Mouse (Mus musculus) thymus, adult 2 months (tissue): ENCODE measurements around the gene Gm906.
"Not testable (repeated sequence)": the region's sequence is repeated elsewhere in the genome, so short reads cannot be mapped to it uniquely, and the experiment has no call there.

Experiments
- CTCF ChIP-seq: fragments of 200-500 bp; IDR thresholded peaks from 2 replicates; pipeline ENCODE4 v1.5.1; 2012; ENCODE audit warnings: mild to moderate bottlenecking, control low read depth, low read length, moderate library complexity, borderline replicate concordance; ENCODE audit not compliant: control insufficient read depth, poor library complexity, insufficient read depth; ENCODE audit errors: extremely low read depth
- POLR2A ChIP-seq: fragments of 200-500 bp; IDR thresholded peaks from 2 replicates; pipeline ENCODE4 v1.6.1; 2012; ENCODE audit warnings: mild to moderate bottlenecking, low read length, control low read depth, moderate library complexity; ENCODE audit not compliant: control insufficient read depth, poor library complexity, insufficient read depth; ENCODE audit errors: extremely low read depth

- TF ChIP-seq CTCF, POLR2A: not testable (repeated sequence)
These were observed 40.5 kb downstream of the Gm906 start for GRCm38 (mm10) chr13:50209651-50210050.
